Mouse (Mus musculus) cerebellum, adult 2 months (tissue): Measurements from ENCODE around the gene Snd1. TPM values are rescaled to one million over a fixed set of nuclear protein-coding genes. Genes with fewer than 3 reads are reported as not detected.
A peak's percentile ranks its signal among the peaks of the same experiment; 100 is the strongest.

Experiments
- DNase-seq, 2 experiments: peaks; one replicate each; pipeline ENCODE4 v3.0.0; 2021
- H3K27ac ChIP-seq: fragments of 200-500 bp; 2 replicates; pipeline ENCODE4 v1.5.1; 2012; ENCODE audit warnings: low read length, control low read depth, inconsistent platforms; ENCODE audit not compliant: insufficient read depth
- H3K27me3 ChIP-seq: fragments of 200-500 bp; 2 replicates; pipeline ENCODE4 v1.6.1; 2012; ENCODE audit warnings: inconsistent platforms, mild to moderate bottlenecking, low read length, moderate library complexity; ENCODE audit not compliant: control insufficient read depth, insufficient read depth
- H3K4me1 ChIP-seq: fragments of 200-500 bp; 2 replicates; pipeline ENCODE4 v1.6.1; 2011; ENCODE audit warnings: low read length; ENCODE audit not compliant: control insufficient read depth, insufficient read depth
- H3K4me3 ChIP-seq: fragments of 200-500 bp; replicated peaks from 2 replicates; pipeline ENCODE3; 2011; ENCODE audit warnings: mild to moderate bottlenecking, low read depth, low read length, control low read depth; ENCODE audit not compliant: insufficient read depth
- CTCF ChIP-seq: fragments of 200-500 bp; IDR thresholded peaks from 2 replicates; pipeline ENCODE4 v1.5.1; 2011; ENCODE audit warnings: low read depth, mild to moderate bottlenecking, control low read depth, low read length, moderate library complexity, borderline replicate concordance; ENCODE audit not compliant: insufficient read depth
- POLR2A ChIP-seq: fragments of 200-500 bp; IDR thresholded peaks from 2 replicates; pipeline ENCODE4 v1.6.1; 2011; ENCODE audit warnings: low read length, control low read depth, borderline replicate concordance; ENCODE audit not compliant: insufficient read depth
- WGBS: fragments of 180-500 bp; shearing (Covaris S2); methylation state at CpG from one replicate; pipeline ENCODE4 v1.1.7; 2018; 5-methylcytosine and 5-hydroxymethylcytosine counted together
- polyA plus RNA-seq: library from polyadenylated mRNA; depleted of rRNA; stranded (reverse); fragments of >200 nt; gene quantifications from 2 replicates; pipeline ENCODE4 v1.2.3, GENCODE M21; 2012

The Snd1 gene
- polyA plus RNA-seq, 1 experiment: 57.0 TPM

GRCm38 (mm10) chr6:28635531-28636348 is 160.8 kb downstream of the Snd1 start:
- WGBS: 93% methylated on average over 6 of the region's 6 CpGs
- Histone ChIP-seq H3K27me3 (no peaks in the 10 kb centered on the region), H3K4me3 (no peak overlapping the region), H3K4me1 (no peaks in the 10 kb centered on the region; the same call in 1 of the 2 replicates), H3K27ac (no peak overlapping the region)
- TF ChIP-seq POLR2A (no peak), CTCF (no peak)
- no peak for DNase-seq

- no peak overlapping the region for H3K4me3 ChIP-seq
- no peak for DNase-seq
- WGBS: 97% methylated on average over 5 of the region's 5 CpGs
- no peak overlapping the region for H3K27ac ChIP-seq
- no peaks in the 10 kb centered on the region for H3K4me1 ChIP-seq
- TF ChIP-seq CTCF: no peak
- TF ChIP-seq POLR2A: no peak
- no peaks in the 10 kb centered on the region for H3K27me3 ChIP-seq
Measured at GRCm38 (mm10) chr6:28640088-28640487, 165.1 kb downstream of the Snd1 start.

- no peak for DNase-seq
- Histone ChIP-seq H3K4me1 (no peaks in the 10 kb centered on the region), H3K27me3 (no peaks in the 10 kb centered on the region), H3K27ac (no peak overlapping the region), H3K4me3 (no peak overlapping the region)
- no peak for TF ChIP-seq POLR2A
- TF ChIP-seq CTCF: no peak
- 56% methylated on average over 2 of the region's 2 CpGs for WGBS
Measured at GRCm38 (mm10) chr6:28642909-28643308, 168.0 kb downstream of the Snd1 start.

- DNase-seq: no peak
- no peaks in the 10 kb centered on the region for H3K27me3 ChIP-seq
- H3K4me3 ChIP-seq: no peak overlapping the region
- TF ChIP-seq POLR2A (no peak), CTCF (no peak)
- H3K27ac ChIP-seq: no peak overlapping the region
- no peaks in the 10 kb centered on the region for H3K4me1 ChIP-seq
Measured at GRCm38 (mm10) chr6:28645231-28645630, 170.3 kb downstream of the Snd1 start.

GRCm38 (mm10) chr6:28656511-28656910 is 181.6 kb downstream of the Snd1 start:
- WGBS: 41% methylated on average over 5 of the region's 5 CpGs
- H3K4me3 ChIP-seq: no peak overlapping the region
- TF ChIP-seq CTCF (no peak), POLR2A (no peak)
- DNase-seq: peak in 1 of 2 experiments; percentile 46
- no peak overlapping the region for H3K27ac ChIP-seq
- H3K4me1 ChIP-seq: peaks cover 5% of the 10 kb centered on the region
- H3K27me3 ChIP-seq: no peaks in the 10 kb centered on the region

GRCm38 (mm10) chr6:28663004-28663403 is 188.1 kb downstream of the Snd1 start:
- no peak for DNase-seq
- H3K27ac ChIP-seq: no peak overlapping the region
- H3K4me3 ChIP-seq: no peak overlapping the region
- no peak for TF ChIP-seq CTCF
- no peak for TF ChIP-seq POLR2A
- WGBS: 83% methylated on average over 3 of the region's 3 CpGs
- peaks cover 2% of the 10 kb centered on the region; the same call in 1 of the 2 replicates for H3K4me1 ChIP-seq
- H3K27me3 ChIP-seq: no peaks in the 10 kb centered on the region

- peaks cover 8% of the 10 kb centered on the region for H3K4me1 ChIP-seq
- 94% methylated on average over 5 of the region's 5 CpGs for WGBS
- TF ChIP-seq CTCF: no peak
- no peak for TF ChIP-seq POLR2A
- no peaks in the 10 kb centered on the region for H3K27me3 ChIP-seq
- no peak overlapping the region for H3K4me3 ChIP-seq
- no peak for DNase-seq
- no peak overlapping the region for H3K27ac ChIP-seq
Measured at GRCm38 (mm10) chr6:28663670-28664069, 188.7 kb downstream of the Snd1 start.

- WGBS: 80% methylated on average over 3 of the region's 3 CpGs
- H3K27ac ChIP-seq: no peak overlapping the region
- TF ChIP-seq CTCF: no peak
- DNase-seq: no peak
- H3K4me1 ChIP-seq: peaks cover 8% of the 10 kb centered on the region
- H3K27me3 ChIP-seq: no peaks in the 10 kb centered on the region
- no peak overlapping the region for H3K4me3 ChIP-seq
Measured at GRCm38 (mm10) chr6:28664716-28665115, 189.8 kb downstream of the Snd1 start.
